Mouse (Mus musculus): ENCODE measurements around the gene Rps18.

DNA sequence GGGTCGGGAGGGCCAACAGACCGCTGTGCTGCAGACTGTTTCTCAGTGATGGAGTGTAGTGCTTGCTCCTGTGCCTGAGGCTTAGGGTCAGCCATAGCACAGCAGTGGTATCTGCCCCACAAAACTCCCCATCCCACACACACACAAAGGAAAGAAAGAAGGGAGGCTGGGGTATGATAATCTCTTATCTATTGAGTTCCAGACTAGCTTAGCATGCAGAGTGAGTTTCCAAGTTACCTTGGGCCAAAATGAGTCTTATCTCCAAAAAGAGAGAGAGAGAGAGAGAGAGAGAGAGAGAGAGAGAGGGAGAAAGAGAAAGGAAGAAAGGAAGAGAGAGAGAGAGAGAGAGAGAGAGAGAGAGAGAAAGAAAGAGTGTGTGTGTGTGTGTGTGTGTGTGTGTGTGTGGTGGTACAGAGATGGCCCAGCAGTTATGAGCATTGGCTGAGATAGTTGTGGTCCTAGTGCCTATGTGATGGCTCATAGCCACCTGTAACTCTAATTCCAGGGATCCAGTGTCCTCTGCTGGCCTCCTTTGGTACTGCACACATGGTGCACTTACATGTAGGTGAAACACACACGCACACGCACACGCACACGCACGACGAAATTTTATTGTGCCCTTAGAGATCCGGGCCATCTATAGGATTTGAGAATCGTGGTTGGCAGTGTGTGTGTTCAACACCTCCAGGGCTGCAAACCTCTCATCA, 31.1 kb downstream of the Rps18 start:
- TF ChIP-seq CTCF (IDR thresholded peaks at IDR 0.05; ENCODE audit: borderline replicate concordance, insufficient read depth, low read length): peak; percentile 28; the same call in 1 of the 2 replicates
- no peak for TF ChIP-seq POLR2A (IDR thresholded peaks at IDR 0.05; ENCODE audit: low read depth, low read length)

Measured in embryonic fibroblast, embryonic 13.5 days (primary cell).